Comparison of ENCODE assay signal across 24 mouse cellular contexts in the genomic region with DNA sequence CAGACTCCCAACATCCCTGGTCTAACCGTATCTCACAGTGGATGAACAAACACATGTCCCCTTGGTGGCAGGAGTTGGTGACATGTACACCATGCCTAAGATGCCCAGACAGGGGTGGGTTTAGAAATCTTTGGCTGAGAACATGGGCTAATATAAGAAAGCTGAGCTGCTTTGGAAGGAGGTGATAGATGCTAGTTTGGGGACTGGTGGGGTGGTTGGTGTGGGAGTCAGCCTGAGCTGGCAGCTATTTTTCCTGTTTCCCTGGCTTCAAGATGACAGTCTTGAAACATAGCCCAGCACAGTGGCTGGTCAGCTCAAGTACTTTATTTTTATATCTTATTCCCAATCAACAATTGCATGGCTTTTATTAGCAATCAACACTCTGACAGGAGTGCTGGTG.
"Had no signal": no experiment of that assay in that cellular context is flagged by ENCODE, and none has a peak within 500 bp of the region (broad histone marks: within the 10 kb centered on the region; RNA-seq: fewer than 3 reads in every experiment).

No protein-coding gene starts in this region.

- H3K36me3 ChIP-seq: limb, embryonic 12.5 days; limb, embryonic 15.5 days; liver, embryonic 12.5 days; liver, embryonic 15.5 days; lung, embryonic 15.5 days; midbrain, embryonic 10.5 days; midbrain, embryonic 13.5 days; neural tube, embryonic 13.5 days had no signal

- H3K9me3 ChIP-seq: limb, embryonic 12.5 days; limb, embryonic 15.5 days; liver, embryonic 12.5 days; liver, embryonic 15.5 days; lung, embryonic 15.5 days; midbrain, embryonic 10.5 days; midbrain, embryonic 13.5 days; neural tube, embryonic 13.5 days had no signal

- H3K27ac ChIP-seq: limb, embryonic 12.5 days; limb, embryonic 15.5 days; liver, embryonic 12.5 days; liver, embryonic 15.5 days; lung, embryonic 15.5 days; midbrain, embryonic 10.5 days; midbrain, embryonic 13.5 days; neural tube, embryonic 13.5 days; stomach, postnatal 0 days had no signal

- H3K4me3 ChIP-seq: limb, embryonic 12.5 days; limb, embryonic 15.5 days; liver, embryonic 12.5 days; liver, embryonic 15.5 days; lung, embryonic 15.5 days; megakaryocyte, embryonic 14.5 days; midbrain, embryonic 10.5 days; midbrain, embryonic 13.5 days; myocyte; neural tube, embryonic 13.5 days had no signal

- H3K27me3 ChIP-seq: limb, embryonic 12.5 days; limb, embryonic 15.5 days; liver, embryonic 12.5 days; liver, embryonic 15.5 days; lung, embryonic 15.5 days; megakaryocyte, embryonic 14.5 days; midbrain, embryonic 13.5 days; neural tube, embryonic 13.5 days had no signal

- H3K4me2 ChIP-seq: limb, embryonic 12.5 days; limb, embryonic 15.5 days; liver, embryonic 12.5 days; liver, embryonic 15.5 days; lung, embryonic 15.5 days; midbrain, embryonic 13.5 days; neural tube, embryonic 13.5 days had no signal

- ATAC-seq: inflammation-experienced regulatory T-cells, adult 6 months; intestine, embryonic 16.5 days; liver, embryonic 12.5 days; midbrain, embryonic 13.5 days; midbrain, embryonic 16.5 days had no signal

- H3K4me1 ChIP-seq: limb, embryonic 12.5 days; limb, embryonic 15.5 days; liver, embryonic 12.5 days; liver, embryonic 15.5 days; lung, embryonic 15.5 days; megakaryocyte, embryonic 14.5 days; midbrain, embryonic 10.5 days; midbrain, embryonic 13.5 days; neural tube, embryonic 13.5 days had no signal

- DNase-seq: kidney, adult 18-20 months; kidney, adult 9 months; kidney, postnatal 14 days; kidney, postnatal 4 days; layer of hippocampus, postnatal 36 days; lung, adult 18-20 months; lung, postnatal 10 days; lung, postnatal 36 days; retina, postnatal 1 day; thymus, postnatal 36 days had no signal

- H3K9ac ChIP-seq: limb, embryonic 12.5 days; limb, embryonic 15.5 days; liver, embryonic 12.5 days; liver, embryonic 15.5 days; lung, embryonic 15.5 days; midbrain, embryonic 13.5 days; neural tube, embryonic 13.5 days had no signal
